Mouse (Mus musculus) layer of hippocampus, postnatal 14 days (tissue): ENCODE measurements around the gene Top1. TPM values are rescaled to one million over a fixed set of nuclear protein-coding genes. Genes with fewer than 3 reads are reported as not detected.

ENCODE experiments used
- DNase-seq, 2 experiments: peaks; one replicate each; pipeline ENCODE4 v3.0.0; 2021 to 2022; ENCODE audit warnings: low spot score in 2 of 2, mixed read lengths in 1 of 2
- total RNA-seq, 2 experiments: library from RNA; stranded (reverse); gene quantifications; 2 replicates each; pipeline ENCODE4 v1.2.3; 2021

Gene Top1
- total RNA-seq, 2 experiments from 2014 or later: 80.3 to 88.0 TPM

DNA sequence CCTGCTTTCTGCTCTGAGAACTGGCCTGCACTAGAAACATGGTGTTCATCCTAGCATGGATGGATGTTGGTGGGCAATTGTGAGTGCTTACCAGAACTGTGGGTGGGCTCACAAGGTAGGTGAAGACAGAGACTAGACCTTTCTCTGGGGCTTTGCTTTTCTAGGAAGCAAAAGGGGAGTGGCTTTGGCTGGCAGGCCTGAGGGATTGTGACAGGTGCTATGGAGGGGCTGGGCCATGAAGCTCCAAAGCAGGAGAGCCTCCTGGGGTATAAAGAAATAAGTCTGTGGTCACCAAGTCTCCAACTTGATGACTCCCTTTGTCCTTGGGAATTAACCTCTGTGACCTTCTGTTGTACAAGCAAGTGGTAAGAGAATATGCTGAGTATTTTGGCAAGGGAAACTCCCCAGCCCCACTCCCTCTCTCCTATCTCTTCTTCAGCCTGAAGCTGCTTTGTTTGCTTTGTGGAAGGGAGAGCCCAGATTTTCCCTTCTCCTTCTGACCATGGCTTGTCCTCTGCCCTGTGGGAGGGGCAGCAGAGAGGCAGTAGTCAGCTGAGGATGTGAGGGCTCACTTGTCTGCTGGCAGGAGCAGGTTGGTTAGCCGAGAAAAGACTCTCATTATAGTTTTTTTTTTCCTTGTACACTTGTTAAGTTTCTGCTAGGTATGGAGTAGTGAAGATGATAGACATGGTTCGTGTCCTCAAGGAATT lies 94.1 kb downstream of the Top1 start:
- no peak for DNase-seq

DNA sequence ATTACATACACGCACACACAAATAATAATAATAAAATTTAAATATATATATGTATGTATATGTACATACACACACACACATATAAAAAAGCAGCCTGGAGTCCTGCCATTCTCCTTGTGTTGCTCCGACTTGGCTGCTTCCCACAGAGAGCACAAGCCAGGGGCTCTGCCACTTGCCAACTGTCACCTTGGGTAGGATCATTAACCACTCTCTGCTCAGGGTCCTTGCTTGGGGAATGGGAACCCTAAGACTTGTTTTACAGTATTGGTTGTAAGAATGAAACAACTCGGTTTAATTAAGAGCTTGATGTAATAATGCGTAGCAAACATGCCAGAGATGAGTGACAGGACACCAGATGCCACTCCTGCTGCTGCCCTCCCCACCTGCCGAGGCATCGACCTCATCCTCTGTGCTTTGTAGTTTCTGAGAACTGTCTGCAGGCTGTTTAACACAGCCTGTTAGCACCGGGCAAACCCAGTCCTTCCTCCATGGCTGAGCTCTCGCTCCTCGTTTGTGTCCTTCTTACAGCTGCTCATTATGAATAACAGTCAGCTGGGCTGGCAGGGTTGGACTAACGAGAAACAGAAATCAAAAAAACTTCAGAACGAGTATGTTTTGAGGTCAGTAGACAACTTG lies 95.0 kb downstream of the Top1 start:
- peak in 1 of 2 experiments; percentile 32 for DNase-seq

DNA sequence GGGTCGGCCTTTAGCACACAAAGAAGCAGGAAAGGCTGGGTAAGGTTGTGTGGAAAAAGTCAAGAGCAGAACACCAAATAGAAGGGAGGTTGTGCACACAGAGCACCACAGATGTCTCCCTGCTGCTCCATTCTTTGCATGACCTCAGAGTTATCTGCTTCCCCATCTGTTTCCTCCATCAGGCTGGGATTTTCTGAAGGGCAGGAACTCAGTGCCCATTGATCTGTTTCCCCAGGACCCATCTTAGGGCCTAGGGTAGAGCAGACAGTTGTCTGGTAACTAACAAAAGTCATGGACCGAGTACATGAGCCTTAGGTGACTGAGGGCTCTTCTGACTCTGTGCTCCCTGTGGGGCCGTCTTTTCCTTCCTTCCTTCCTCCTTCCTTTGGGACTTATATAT lies 95.9 kb downstream of the Top1 start:
- DNase-seq: no peak

DNA sequence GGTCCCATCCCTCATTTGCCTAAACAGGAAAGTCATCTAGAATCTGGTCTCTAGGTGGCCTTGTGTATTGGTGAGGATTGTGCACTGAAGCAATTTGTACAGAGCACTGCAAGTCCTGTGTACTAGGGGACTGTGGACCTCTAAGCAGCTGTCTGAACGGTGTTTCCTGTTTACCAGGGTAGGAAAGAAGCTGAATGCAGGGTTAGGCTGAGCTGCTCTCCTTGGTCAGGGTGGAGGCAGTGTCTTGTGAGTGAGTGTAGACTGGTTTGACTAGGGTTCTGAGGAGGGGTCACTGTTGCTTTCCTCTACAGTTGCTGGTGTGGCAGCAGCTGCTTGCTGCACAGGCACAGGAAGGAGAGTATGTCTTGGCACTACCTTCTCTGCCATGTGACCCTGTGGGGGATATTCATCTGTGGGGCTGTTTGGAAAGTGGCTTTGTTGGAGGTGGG lies 96.5 kb downstream of the Top1 start:
- no peak for DNase-seq

DNA sequence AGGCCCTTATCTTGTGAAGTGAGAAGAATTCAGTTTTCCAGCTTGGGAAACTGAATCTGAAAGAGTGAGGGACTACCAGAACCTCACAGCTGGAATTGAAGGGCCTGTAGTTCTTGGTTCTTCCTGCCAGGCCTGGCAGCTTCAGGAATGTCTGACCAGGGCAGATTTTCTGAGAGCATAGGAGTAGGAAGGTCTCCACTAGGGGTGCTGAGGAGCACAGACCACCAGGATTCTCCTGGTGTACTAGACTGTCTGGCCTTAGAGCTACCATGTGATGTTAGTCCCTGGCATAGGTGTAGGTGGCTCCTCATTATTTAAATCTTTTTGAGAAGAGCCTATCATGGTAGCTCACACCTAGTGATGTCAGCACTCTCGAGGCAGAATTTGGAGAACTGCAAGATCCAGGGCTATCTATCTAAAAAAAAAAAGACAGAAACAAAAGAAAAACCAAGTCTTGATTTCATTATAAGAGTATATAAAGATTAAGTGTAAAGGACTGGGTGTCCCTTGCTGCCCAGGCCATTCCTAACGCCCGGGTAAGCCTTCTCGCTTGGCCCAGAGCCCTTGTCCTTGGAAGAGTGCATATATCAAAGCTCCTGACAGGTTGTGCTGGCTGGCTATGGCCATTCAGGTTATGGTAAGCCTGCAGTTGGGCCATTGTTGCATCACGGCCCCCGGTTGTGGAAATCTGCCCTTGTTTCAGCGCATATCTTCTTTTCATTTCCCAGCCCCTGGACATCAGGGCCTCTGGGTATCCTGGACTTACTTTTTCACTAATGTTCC lies 98.5 kb downstream of the Top1 start:
- DNase-seq: peak in 1 of 2 experiments; percentile 60

DNA sequence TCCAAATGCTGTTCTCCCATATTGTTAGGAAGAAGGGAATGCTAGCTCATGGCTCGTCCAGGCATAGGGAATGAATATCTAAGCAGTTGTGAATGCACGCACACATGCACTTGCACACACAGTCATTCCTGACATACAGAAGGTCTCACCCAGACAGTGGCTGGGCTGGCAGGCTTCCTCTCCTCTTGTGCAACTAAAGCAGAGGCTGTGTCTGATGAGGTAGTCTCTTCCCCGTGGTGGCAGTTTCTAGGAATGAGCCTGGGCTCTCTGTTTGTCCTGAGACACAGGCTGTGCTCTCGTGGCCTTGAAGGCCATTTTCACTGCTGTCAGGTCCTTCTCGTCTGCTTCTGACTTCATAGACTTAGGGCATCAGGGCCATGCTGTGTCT lies 99.1 kb downstream of the Top1 start:
- no peak for DNase-seq

DNA sequence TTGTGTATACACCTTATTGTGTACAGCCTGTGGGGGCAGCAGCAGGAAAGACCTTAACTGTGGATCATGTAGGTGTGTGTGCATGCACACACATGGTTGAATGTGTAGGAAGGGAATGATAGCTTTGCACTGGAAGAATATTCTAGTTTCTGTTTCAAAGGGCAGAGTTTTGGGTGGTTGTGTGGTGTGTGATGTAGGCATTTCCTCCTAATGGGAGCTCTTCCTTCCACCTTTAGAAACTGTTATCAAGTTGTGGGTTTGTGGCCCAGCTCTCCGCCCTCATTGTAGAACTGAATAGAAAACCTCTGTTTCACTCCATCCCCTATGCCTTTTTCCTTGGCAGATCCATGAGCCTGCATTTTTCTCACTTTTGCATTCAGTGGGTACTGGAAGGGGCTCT lies 99.8 kb downstream of the Top1 start:
- no peak for DNase-seq

DNA sequence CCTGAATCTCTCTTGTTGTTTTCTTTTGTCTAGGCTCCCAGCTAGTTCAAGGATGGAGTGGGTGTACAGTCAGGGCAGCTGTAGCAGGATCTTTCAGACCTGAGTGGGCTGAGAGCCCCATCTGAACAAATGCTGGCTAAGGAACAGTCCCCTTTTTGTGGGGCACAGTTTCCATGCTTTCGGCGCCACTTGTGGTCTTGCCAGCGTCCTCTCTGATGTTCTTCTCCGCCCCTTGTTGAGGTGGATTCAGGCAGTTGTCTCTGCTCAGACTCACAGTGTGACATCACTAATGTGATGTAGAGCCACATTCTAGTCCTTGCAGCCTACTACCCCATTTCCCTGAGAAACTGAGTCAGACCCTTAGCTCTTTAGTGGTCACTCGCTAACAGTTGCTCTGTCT lies 100.9 kb downstream of the Top1 start:
- DNase-seq: no peak

DNA sequence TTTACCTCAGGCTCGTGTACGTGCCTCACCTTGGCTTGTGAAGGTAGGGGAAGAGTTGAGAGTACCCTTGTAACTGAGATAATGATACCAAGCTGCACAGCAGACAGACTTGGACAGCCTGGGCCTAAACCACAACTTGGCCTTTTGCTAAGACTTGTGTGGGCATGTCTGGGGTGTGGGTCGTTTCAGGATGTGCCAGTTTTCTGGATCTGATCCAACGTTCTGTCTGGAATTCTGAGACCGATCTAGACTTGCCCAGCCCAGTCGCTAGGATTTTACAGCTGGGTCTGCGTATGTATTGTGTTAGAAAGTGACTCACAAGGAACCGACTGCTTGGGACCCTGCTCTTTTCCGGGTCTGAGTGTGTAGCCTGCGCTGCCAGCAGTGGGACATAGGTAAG lies 101.4 kb downstream of the Top1 start:
- no peak for DNase-seq

DNA sequence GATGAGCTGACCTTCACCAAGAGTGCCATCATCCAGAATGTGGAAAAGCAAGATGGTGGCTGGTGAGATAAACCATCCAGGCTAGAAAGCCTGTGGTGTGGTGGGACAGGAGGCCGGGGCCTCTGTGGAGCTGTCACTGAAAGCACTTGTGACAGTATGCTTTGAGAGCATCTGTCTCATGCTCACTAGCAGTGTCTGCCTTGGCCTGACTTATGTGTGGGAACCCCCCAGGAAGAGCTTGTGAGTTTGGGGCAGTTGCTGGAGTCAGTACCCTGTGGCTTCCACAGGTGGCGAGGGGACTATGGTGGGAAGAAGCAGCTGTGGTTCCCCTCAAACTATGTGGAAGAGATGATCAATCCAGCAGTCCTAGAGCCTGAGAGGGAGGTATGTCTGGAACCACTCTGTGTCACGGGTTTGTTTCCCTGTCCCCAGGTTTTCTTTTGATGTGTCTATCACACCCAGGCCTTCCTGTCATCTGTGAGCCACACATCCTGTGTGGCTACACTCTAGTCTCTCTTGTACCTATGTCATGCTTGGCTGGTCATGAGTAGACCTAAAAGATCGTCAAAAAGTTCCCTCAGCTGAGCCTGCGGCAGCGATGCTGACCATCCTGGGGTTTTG lies 111.0 kb downstream of the Top1 start:
- no peak for DNase-seq

DNA sequence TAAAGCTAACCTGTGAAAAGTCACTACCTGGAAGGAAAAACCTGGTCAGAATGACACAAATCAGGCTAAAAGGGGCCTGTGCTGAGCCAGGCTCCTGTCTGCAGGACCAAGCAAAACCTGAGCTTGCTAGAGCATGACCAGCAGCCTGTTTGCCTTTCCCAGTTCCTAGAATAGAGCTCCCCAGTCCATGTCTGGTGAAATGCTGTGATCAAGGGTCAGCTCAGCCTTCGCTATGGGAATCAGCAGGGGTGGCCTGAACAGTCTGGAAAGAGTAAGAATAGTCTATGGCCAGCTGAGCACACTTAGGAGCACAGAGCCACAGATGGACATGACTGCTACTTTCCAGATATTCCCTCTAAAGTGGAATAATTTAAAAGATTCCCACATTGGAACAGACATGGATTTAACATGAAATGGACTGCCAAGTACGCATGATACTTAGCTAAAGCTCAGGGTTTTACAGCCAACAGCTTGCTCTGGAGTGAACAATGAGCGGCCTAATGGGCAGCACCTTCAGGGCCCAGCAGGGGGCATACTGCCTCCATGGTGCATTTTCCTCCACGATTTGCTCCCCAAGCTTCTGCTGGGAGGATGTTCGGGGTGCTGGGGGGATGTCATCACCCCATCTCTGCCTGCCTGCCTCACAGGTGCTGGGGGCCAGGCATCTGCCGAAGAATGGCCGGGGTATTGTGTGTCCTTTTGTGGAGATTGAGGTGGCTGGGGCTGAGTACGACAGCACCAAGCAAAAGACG lies 114.9 kb downstream of the Top1 start:
- DNase-seq: peak; percentile 55 to 60

DNA sequence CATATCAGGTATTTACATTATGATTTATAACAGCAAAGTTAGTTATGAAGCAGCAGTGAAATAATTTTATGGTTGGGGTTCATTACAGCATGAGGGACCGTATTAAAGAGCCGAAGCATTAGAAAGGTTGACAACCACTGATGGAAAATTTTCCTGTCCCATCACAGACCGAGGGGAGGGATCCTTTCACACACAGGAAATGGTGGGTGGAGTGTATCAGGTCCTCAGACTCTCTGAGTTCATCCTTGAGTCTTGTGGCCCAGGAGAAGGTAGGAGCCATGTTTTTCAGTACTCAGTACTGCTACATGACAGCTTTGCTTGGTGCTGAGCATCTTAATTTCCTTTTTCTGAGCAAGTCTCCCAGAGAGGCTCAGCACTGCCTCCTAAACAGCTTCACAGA lies 118.1 kb downstream of the Top1 start:
- no peak for DNase-seq

DNA sequence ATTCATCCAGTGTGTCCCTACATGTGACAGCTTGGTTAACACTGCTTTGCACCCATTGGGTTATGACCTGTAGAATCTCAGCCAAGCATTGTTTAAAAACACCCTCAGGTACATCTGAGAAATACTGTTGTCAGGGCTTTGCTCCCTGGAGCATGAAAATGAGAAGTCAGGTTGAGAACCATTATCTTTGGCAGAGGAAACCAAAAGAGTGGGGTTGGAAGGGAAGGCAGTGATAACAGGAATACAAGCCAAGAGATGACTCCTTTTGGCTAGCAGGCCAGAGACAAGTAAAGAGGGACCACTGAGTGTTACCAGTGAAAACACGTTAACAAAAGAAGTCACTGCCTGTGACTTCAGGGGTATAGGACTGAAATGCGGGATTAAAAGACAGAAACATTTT lies 118.7 kb downstream of the Top1 start:
- DNase-seq: no peak

DNA sequence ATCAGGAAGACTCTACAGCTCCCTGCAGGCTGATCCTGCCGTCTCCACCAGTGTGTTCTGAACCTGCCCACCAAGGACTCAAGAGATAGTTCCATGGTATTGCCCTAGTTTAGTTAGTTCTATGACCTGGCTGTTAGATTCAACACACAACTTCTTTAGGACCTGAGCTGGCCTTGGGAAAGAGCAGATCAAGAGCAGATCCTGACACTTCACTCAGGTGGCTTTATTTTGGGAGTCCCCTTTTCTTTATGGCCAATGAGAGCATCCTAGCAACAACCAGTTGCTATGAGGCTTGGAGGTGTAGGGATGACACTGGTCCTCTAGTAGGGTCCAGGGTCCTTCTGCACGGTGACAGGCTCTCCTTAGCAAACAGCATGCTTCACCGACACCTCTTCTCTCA lies 119.4 kb downstream of the Top1 start:
- no peak for DNase-seq

DNA sequence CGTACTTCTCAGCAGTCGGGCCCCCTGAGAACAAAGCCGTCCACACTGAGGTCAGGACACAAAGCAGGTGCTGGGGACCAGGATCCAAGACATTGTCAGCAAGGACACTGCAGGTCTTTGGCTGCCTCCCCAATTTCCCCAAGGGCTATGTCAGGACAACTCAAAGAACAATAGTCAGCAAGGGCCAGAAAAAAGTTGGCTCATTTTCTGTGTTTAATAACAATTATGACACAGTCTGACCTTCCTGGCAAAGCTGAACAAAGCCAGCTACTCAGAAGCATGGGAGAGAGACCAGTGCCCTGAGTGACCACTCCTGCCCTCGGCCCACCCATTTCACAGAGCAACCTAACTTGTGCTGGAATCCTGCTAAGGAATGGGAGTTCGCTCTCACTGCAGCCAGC lies 120.7 kb downstream of the Top1 start:
- peak in 1 of 2 experiments; percentile 51 for DNase-seq

DNA sequence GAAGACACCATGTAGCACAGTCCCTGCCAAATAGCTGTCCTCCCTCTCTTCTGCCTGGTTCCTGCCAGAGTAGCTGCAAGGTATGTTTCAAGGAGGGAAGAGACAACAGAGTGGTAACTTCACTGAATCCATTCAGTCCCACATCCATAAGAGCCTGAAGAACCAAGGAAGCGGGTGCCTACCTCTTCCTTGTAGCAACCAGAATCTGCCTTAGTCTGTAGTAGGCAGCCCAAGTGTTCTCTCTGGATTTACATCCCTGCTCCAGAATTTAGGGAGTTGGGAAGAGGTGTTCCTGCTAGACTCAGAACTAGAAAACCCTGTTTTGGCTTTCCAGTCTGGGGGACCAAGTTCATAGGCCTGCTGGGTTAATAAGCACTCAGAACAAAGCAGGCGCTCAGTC lies 121.5 kb downstream of the Top1 start:
- DNase-seq: no peak

DNA sequence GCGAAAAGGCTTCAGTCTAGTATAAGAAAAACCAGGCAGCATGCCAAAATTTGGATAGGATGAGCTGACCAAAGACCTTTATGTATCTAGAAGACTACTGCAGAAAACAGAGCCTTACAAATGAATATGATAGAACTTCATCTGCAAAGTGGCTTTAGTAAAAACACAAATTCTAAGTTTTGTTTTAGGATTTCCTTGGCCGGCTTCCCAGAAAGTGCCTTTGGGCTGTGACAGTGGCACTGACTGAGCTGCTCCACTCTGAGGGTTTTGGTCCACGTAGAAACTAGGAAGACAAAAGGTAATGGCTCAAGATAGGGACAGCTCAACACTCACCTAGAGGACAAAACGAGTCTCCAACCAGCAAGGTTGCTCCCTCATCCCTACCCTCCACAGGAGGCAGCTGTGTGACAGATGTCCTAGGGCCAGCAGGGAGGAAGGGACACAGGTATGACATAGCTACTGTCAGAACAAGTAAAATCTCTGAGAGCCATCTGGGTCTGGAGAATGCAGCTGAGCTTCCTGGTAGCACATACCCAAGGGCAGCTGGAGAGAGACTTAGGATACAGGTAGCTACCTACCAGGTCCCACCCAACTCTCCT lies 122.5 kb downstream of the Top1 start:
- DNase-seq: no peak

DNA sequence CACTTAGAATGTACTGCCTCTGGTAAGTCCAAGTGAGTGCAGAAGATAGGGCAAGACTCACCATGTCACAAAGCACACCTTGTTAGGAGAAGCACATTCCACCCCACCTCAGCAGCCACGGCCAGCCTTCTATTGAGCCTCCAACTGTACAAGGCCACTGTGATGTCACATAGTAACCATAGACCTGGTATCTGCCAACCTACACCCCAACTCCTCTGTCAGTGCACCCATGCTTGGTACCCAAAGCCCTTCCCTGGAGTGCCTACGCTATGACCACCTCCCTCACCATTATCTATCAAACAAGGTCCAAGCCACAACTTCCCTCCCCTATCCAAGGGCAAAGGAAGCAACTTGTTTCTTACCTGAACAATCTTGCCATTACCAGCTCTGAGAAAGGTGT lies 123.3 kb downstream of the Top1 start:
- DNase-seq: no peak

DNA sequence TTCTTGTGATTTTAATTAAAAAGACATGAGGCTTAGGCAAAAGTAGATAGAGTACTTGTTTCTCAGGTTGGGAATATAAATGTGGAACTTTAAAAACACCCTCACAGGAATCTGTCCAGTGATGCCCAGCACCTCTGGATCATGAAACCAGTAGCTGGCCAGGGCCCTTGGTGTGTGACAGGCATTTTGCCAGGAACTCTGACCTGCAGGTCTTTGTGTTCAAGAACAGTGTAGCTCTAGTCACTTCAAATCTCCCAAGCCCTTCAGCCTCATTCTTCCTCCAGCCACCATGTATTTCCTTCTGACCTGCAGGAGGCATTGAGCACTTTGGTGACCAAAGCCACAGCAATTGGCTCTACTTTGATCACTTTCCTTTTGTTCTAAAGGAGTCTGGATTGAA lies 124.7 kb downstream of the Top1 start:
- no peak for DNase-seq

DNA sequence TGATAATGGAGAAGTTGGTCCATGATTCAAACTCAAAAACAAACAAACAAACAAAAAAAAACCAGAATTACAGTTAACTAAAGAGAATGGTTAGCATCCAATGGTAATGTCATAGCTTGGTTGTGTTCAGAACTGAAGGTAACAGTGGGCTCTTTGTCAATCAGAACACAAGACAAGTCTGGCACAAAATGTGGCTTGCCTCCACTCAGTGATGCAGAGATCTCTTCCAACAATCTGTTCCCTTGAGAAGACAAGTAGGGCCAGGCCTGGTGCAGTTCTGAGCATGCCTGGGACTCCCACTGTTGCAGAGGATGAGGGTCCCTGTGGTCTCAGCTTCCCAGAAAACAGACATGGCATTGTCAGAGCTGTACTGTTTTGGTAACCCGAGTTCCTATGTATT lies 125.2 kb downstream of the Top1 start:
- DNase-seq: peak in 1 of 2 experiments; percentile 59
